8 mouse cellular contexts compared by ENCODE assay signal in genomic region chr13:97390449-97390930, GRCm38 (mm10).
DNase-seq lines count a peak whose midpoint lies in the region; ATAC-seq lines count a peak whose summit lies in the region.

No protein-coding gene starts in this region.

- no peak overlapping the region for H3K4me3 ChIP-seq in forebrain, embryonic 12.5 days (replicated peaks)

- intact Hi-C loops in heart, postnatal 36 days (cut with DNase I) = no loop called here

- H3K36me3 ChIP-seq in forebrain, embryonic 12.5 days (replicated peaks) = no peaks in the 10 kb centered on the region

- H3K4me1 ChIP-seq in forebrain, embryonic 12.5 days = peaks cover 7% of the 10 kb centered on the region

- H3K27me3 ChIP-seq in forebrain, embryonic 12.5 days = no peaks in the 10 kb centered on the region

- no peak overlapping the region for H3K9ac ChIP-seq in forebrain, embryonic 12.5 days

- H3K27ac ChIP-seq in forebrain, embryonic 12.5 days = 0 out of 2 replicates have a peak overlapping the region, but pooled peaks have one; percentile 50

- 17% methylated on average over 11 of the region's 11 CpGs for WGBS in forebrain, embryonic 12.5 days

- H3K4me2 ChIP-seq in forebrain, embryonic 12.5 days = peak overlapping the region; percentile 34; the same call in 1 of the 2 replicates

- H3K9me3 ChIP-seq in forebrain, embryonic 12.5 days = no peaks in the 10 kb centered on the region

- DNase-seq in cerebellum, postnatal 25 days = peak; percentile 11 to 16
- DNase-seq in cerebellum, adult 9-11 months = no peak
- peak; percentile 41 to 47 for DNase-seq in heart, postnatal 36 days
- peak; percentile 65 to 75 for DNase-seq in left cerebral cortex, adult 18-20 months (ENCODE audit: low spot score in 2 of 2)
- peak; percentile 25 for DNase-seq in neural tube, embryonic 10.5 days (ENCODE audit: extremely low spot score, low spot score)
- no peak for DNase-seq in T-cell, adult 2 months (ENCODE audit: low spot score)
- no peak for DNase-seq in cerebellum, postnatal 36 days

- ATAC-seq in forebrain, embryonic 12.5 days (ENCODE audit: low FRiP score) = peak; percentile 73

Comparison
In these comparisons a context has a peak if more than half of its experiments do, and no peak if none do; other contexts are left out.
1. DNase-seq: peak in cerebellum, postnatal 25 days (2 of 2), heart, postnatal 36 days (2 of 2), left cerebral cortex, adult 18-20 months (2 of 2) and neural tube, embryonic 10.5 days (single experiment); none in cerebellum, adult 9-11 months (single experiment), T-cell, adult 2 months (single experiment) and cerebellum, postnatal 36 days (0 of 2).